Mouse (Mus musculus): ENCODE measurements at regions not wholly inside any gene's neighbourhood (a gene's known extent, or its start where the extent isn't known, plus 50 kb on each side); places are given as distances from the start of the nearest gene placed in this dataset.

GRCm38 (mm10) chr3:52563595-52563994 lies 295.5 kb downstream of the Foxo1 start:
- TF ChIP-seq CTCF (IDR thresholded peaks at IDR 0.05; ENCODE audit: insufficient read depth, low read depth, low read length) (no peak), POLR2A (IDR thresholded peaks at IDR 0.05; ENCODE audit: insufficient read depth, low read depth, low read length) (no peak)

All from olfactory bulb, adult 2 months (tissue).